Mouse (Mus musculus) hematopoietic stem cell, adult 5-6 weeks (primary cell): Measurements from ENCODE around the gene Nolc1. TPM values are rescaled to one million over a fixed set of nuclear protein-coding genes. Genes with fewer than 3 reads are reported as not detected.

Source experiments
- ATAC-seq, 2 experiments: fragments of 125-278 bp in 1 of 2; replicated peaks in 1 of 2; 2 replicates each; pipeline ENCODE4 v1.8.0; 2016 to 2017; ENCODE audit warnings: inconsistent platforms in 2 of 2, mild to moderate bottlenecking in 2 of 2, moderate number of reproducible peaks in 2 of 2, low read depth in 1 of 2, moderate TSS enrichment in 1 of 2; ENCODE audit not compliant: low FRiP score in 2 of 2, poor library complexity in 2 of 2, severe bottlenecking in 2 of 2, insufficient read depth in 1 of 2, low TSS enrichment in 1 of 2
- total RNA-seq: library from RNA; stranded (forward); fragments of 172-1452, 232-1000 nt; gene quantifications from 2 replicates; pipeline ENCODE4 v1.2.3, GENCODE M21; 2017

Nolc1 gene
- total RNA-seq, 1 experiment from 2014 or later, result 177 TPM

- no peak for ATAC-seq
These were observed 14.8 kb upstream of the Nolc1 start for GRCm38 (mm10) chr19:46060845-46061244.

- no peak for ATAC-seq
These were observed 7.6 kb upstream of the Nolc1 start for GRCm38 (mm10) chr19:46068054-46068453.

GRCm38 (mm10) chr19:46073285-46073684 is 2.4 kb upstream of the Nolc1 start:
- ATAC-seq, result no peak

GRCm38 (mm10) chr19:46074266-46074665 is 1.4 kb upstream of the Nolc1 start:
- ATAC-seq, result no peak

- no peak for ATAC-seq
These were observed 2.9 kb downstream of the Nolc1 start for GRCm38 (mm10) chr19:46078535-46078934.

GRCm38 (mm10) chr19:46085185-46085584 is 9.5 kb downstream of the Nolc1 start:
- ATAC-seq, result no peak

- ATAC-seq, result peak; percentile 53 to 62; a peak in 3 of 4 replicates
These were observed 10.7 kb downstream of the Nolc1 start for GRCm38 (mm10) chr19:46086337-46086736.

- ATAC-seq, result no peak
These were observed 12.2 kb downstream of the Nolc1 start for GRCm38 (mm10) chr19:46087871-46088270.

- no peak for ATAC-seq
These were observed 16.0 kb downstream of the Nolc1 start for GRCm38 (mm10) chr19:46091641-46092040.

GRCm38 (mm10) chr19:46094144-46094543 is 18.5 kb downstream of the Nolc1 start:
- no peak for ATAC-seq

- no peak for ATAC-seq
These were observed 19.6 kb downstream of the Nolc1 start for GRCm38 (mm10) chr19:46095291-46095690.

GRCm38 (mm10) chr19:46096396-46096795 is 20.7 kb downstream of the Nolc1 start:
- no peak for ATAC-seq

- no peak for ATAC-seq
These were observed 23.9 kb downstream of the Nolc1 start for GRCm38 (mm10) chr19:46099561-46099960.

GRCm38 (mm10) chr19:46103437-46104186 is 27.9 kb downstream of the Nolc1 start:
- no peak for ATAC-seq

GRCm38 (mm10) chr19:46104187-46104557 is 28.5 kb downstream of the Nolc1 start:
- ATAC-seq, result no peak

- peak in 1 of 2 experiments; percentile 32; a peak in 1 of 4 replicates for ATAC-seq
These were observed 34.6 kb downstream of the Nolc1 start for GRCm38 (mm10) chr19:46110214-46110613.

GRCm38 (mm10) chr19:46110781-46111180 is 35.1 kb downstream of the Nolc1 start:
- ATAC-seq, result no peak

GRCm38 (mm10) chr19:46114617-46115016 is 39.0 kb downstream of the Nolc1 start:
- no peak for ATAC-seq

- ATAC-seq, result no peak
These were observed 43.8 kb downstream of the Nolc1 start for GRCm38 (mm10) chr19:46119458-46119857.
